Mouse (Mus musculus): Measurements from ENCODE around the gene Nmb. TPM values are rescaled to one million over a fixed set of nuclear protein-coding genes. Genes with fewer than 3 reads are reported as not detected.

Nmb gene
- polyA plus RNA-seq (2015; fragmentation: Nextera tagmentation; extraction: Ambion mirVana): 1.6 and 2.7 TPM in 2 replicates

DNA sequence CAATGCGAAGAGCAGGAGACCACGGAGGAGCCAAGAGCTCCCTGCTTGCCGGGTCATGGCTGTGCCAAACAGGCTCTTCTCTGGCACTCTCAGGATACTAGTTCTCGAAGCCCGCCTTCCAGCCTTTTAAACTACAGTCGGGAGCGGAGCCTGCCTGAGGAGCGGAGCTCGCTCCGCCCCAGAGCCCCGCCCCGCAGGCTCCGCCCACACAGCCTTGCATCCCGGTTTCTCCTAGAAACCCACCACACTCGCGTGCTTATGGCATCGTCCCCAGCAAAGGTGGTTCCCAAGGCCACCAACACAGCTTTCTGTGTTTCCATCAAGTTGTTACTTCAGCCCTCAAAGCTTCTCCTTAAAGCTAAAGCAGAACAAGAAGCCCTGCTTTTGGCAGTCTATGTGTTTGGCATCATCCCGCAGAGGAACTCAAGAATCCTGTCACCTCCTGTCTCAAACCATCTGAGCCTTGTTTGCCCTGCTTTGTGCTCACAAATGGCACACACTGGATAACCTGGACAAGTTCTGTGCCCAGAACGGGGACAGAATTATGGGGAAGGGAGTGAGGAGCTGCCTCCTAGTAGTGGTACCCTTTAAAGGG, at the start of gene Nmb:
Gene Nmb (minus strand): TSS at position 156 of the 595 bp plus-strand sequence.

GRCm38 (mm10) chr7:80947445-80948350, 42.8 kb upstream of the Nmb start, which contains the start of gene Sec11a:
TSS of gene Sec11a (minus strand) at chr7:80947780.

GRCm38 (mm10) chr7:80900944-80901501, 3.9 kb downstream of the Nmb start, which contains the start of gene Wdr73:
TSS of gene Wdr73 (minus strand) at chr7:80901269.

DNA sequence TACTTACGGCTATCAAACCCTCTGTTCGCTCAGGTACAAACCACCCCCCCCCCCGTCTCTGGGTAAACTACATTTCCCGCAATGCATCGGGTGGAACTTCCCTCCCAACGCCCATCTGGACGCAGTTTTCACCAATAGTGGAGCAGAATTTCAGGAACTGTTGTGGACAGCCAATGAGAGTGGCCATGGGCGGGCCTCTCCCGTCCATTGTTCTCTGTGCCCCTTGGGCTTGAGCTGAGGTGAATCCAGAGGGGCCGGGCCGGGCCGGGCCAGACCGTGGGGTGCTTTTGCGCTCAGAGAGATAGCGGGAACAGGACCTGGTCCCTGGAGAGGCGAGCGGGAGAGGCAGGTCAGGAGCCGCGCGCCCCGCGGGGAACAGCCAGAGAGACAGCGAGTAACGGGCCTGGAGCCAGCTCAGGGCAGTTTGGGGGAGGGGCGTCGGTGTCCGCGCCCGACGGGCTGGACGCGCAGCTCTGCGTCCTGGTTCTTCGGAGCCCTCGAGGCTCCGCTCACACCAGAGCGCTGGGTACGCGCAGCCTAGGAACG, 44.1 kb downstream of the Nmb start, which contains the start of gene Zscan2:
Gene Zscan2 (plus strand): TSS at position 192 of the 546 bp plus-strand sequence.

Other genes starting within 250 kb of the Nmb start
- 15.9 and 16.3 TPM in 2 replicates for gene Crtc3, start 216.2 kb downstream of the Nmb start, polyA plus RNA-seq (2015; fragmentation: Nextera tagmentation; extraction: Ambion mirVana)
- 66.1 and 68.1 TPM in 2 replicates for gene Iqgap1, start 79.1 kb downstream of the Nmb start, polyA plus RNA-seq (2015; fragmentation: Nextera tagmentation; extraction: Ambion mirVana)
- 0.69 and 0.71 TPM in 2 replicates for gene Zscan2, start 44.2 kb downstream of the Nmb start, polyA plus RNA-seq (2015; fragmentation: Nextera tagmentation; extraction: Ambion mirVana)
- 14.1 and 15.0 TPM in 2 replicates for gene Wdr73, start 3.8 kb downstream of the Nmb start, polyA plus RNA-seq (2015; fragmentation: Nextera tagmentation; extraction: Ambion mirVana)
- gene Sec11a, start 42.7 kb upstream of the Nmb start, polyA plus RNA-seq (2015; fragmentation: Nextera tagmentation; extraction: Ambion mirVana): 161 and 169 TPM in 2 replicates
- 4.1 and 8.3 TPM in 2 replicates for gene Zfp592, start 88.6 kb upstream of the Nmb start, polyA plus RNA-seq (2015; fragmentation: Nextera tagmentation; extraction: Ambion mirVana)
- gene Alpk3, start 152.5 kb upstream of the Nmb start, polyA plus RNA-seq (2015; fragmentation: Nextera tagmentation; extraction: Ambion mirVana): 0.02 and 0.13 TPM in 2 replicates
- gene Slc28a1, start 209.7 kb upstream of the Nmb start, polyA plus RNA-seq (2015; fragmentation: Nextera tagmentation; extraction: Ambion mirVana): not detected in 2 replicates

Measured in urinary bladder, postnatal 0 days (tissue).